Comparison of ENCODE assay signal across 31 mouse cellular contexts in the genomic region with DNA sequence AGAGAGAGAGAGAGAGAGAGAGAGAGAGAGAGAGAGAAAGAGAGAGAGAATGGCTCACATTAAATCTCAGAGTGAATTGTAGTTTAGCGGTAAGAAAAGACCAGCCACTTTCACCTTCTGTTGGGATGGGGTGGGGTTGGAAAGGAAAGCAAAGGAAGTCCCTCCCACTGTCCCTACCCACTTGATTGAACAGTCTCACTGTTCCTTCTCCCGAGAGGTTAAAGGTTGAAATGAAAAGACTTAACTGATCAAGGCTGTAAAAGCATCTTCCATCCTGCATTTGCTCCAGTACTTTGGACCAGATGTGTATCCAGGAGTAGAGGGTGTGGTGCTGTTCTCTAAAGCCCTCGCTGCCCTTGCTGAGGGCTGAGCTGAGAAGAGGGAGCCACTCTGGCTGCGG. TPM values are rescaled to one million over a fixed set of nuclear protein-coding genes. Genes with fewer than 3 reads are reported as not detected.
DNase-seq lines count a peak whose midpoint lies in the region; ATAC-seq and TF ChIP-seq lines count a peak whose summit lies in the region.
"Had no signal": no experiment of that assay in that cellular context is flagged by ENCODE, and none has a peak within 500 bp of the region (broad histone marks: within the 10 kb centered on the region; RNA-seq: fewer than 3 reads in every experiment).

No protein-coding gene starts in this region.

- TF ChIP-seq CTCF in ES-Bruce4 (IDR thresholded peaks at IDR 0.05; ENCODE audit: low read depth, low read length): no peak
- no peak for TF ChIP-seq CTCF in small intestine, adult 2 months (IDR thresholded peaks at IDR 0.05; ENCODE audit: extremely low read depth, insufficient read length, insufficient replicate concordance, low read depth, low read length)

- ATAC-seq in intestine, embryonic 16.5 days: peak; percentile 77
- no peak for ATAC-seq in midbrain, embryonic 16.5 days
- ATAC-seq: activated CD4-positive, CD25-positive, alpha-beta regulatory T cell, adult 4 months; CD4-positive, CD25-positive, alpha-beta regulatory T cell, adult 4 months; forebrain, embryonic 13.5 days; forebrain, embryonic 16.5 days; hindbrain, postnatal 0 days; inflammation-experienced regulatory T-cells, adult 6 months; Patski had no signal

- H3K9me3 ChIP-seq in ES-Bruce4 (replicated peaks; ENCODE audit: control insufficient read depth, insufficient read depth, low read length, poor library complexity, severe bottlenecking): no peaks in the 10 kb centered on the region
- H3K9me3 ChIP-seq in intestine, embryonic 16.5 days (ENCODE audit: control insufficient read depth, low read length): no peaks in the 10 kb centered on the region
- no peaks in the 10 kb centered on the region for H3K9me3 ChIP-seq in midbrain, embryonic 16.5 days (replicated peaks; ENCODE audit: control insufficient read depth, low read length, poor library complexity, severe bottlenecking)
- H3K9me3 ChIP-seq: forebrain, embryonic 10.5 days; forebrain, embryonic 13.5 days; heart, embryonic 12.5 days; heart, embryonic 15.5 days had no signal

- no peak for TF ChIP-seq EP300 in ES-Bruce4 (IDR thresholded peaks at IDR 0.05; ENCODE audit: insufficient read depth, low read depth, low read length)

- TF ChIP-seq POLR2A in ES-Bruce4 (IDR thresholded peaks at IDR 0.05; ENCODE audit: insufficient read depth, low read length): no peak
- TF ChIP-seq POLR2A in small intestine, adult 2 months (IDR thresholded peaks at IDR 0.05; ENCODE audit: low read depth, low read length): no peak

- H3K9ac ChIP-seq in ES-Bruce4 (ENCODE audit: low read depth, poor library complexity, severe bottlenecking): peak overlapping the region; percentile 60; the same call in 1 of the 2 replicates
- no peak overlapping the region for H3K9ac ChIP-seq in intestine, embryonic 16.5 days (ENCODE audit: low read depth, low read length)
- H3K9ac ChIP-seq in midbrain, embryonic 16.5 days (ENCODE audit: low read depth, low read length): no peak overlapping the region
- H3K9ac ChIP-seq: forebrain, embryonic 13.5 days; heart, embryonic 12.5 days; heart, embryonic 15.5 days; hindbrain, embryonic 14.5 days had no signal

- peak; percentile 76 for DNase-seq in R1 (ENCODE audit: low read depth, low spot score)
- no peak for DNase-seq in frontal cortex, postnatal 25 days (ENCODE audit: low spot score in 2 of 2)
- DNase-seq in B cell, adult 2 months: no peak
- DNase-seq: adrenal gland, adult 8-10 months; adrenal gland, postnatal 25 days; cerebellum, adult 11-12 months; cerebellum, adult 8-10 months; cerebellum, postnatal 10 days; cerebellum, postnatal 36 days; embryo, embryonic 11 days; gastrocnemius, adult 2 months; gastrocnemius, postnatal 14 days; heart, adult 18-20 months; heart, postnatal 10 days; heart, postnatal 4 days; kidney, adult 18-20 months had no signal

- H3K4me3 ChIP-seq in ES-Bruce4 (ENCODE audit: low read depth, low read length): peak overlapping the region; percentile 43
- no peak overlapping the region for H3K4me3 ChIP-seq in intestine, embryonic 16.5 days (ENCODE audit: low read length)
- H3K4me3 ChIP-seq in small intestine, adult 2 months (ENCODE audit: low read depth, low read length): no peak overlapping the region
- no peak overlapping the region for H3K4me3 ChIP-seq in midbrain, embryonic 16.5 days (ENCODE audit: low read depth, low read length)
- H3K4me3 ChIP-seq: forebrain, embryonic 10.5 days; forebrain, embryonic 13.5 days; gastrocnemius, adult 2 months; heart, embryonic 12.5 days; heart, embryonic 15.5 days had no signal

- H3K36me3 ChIP-seq in ES-Bruce4 (ENCODE audit: control insufficient read depth, insufficient read depth, low read length, poor library complexity, severe bottlenecking): no peaks in the 10 kb centered on the region
- no peaks in the 10 kb centered on the region for H3K36me3 ChIP-seq in intestine, embryonic 16.5 days (ENCODE audit: control insufficient read depth, insufficient read depth, low read length)
- no peaks in the 10 kb centered on the region for H3K36me3 ChIP-seq in small intestine, adult 2 months (ENCODE audit: control insufficient read depth, insufficient read depth, low read length)
- H3K36me3 ChIP-seq in midbrain, embryonic 16.5 days (ENCODE audit: control insufficient read depth, insufficient read depth, low read length): no peaks in the 10 kb centered on the region
- H3K36me3 ChIP-seq: forebrain, embryonic 10.5 days; heart, embryonic 12.5 days; heart, embryonic 15.5 days had no signal

- WGBS in intestine, embryonic 16.5 days: 55% methylated on average over 4 of the region's 4 CpGs
- WGBS in small intestine, adult 2 months: 20% methylated on average over 4 of the region's 4 CpGs
- WGBS in midbrain, embryonic 16.5 days: 58% methylated on average over 4 of the region's 4 CpGs

- H3K4me2 ChIP-seq in intestine, embryonic 16.5 days (ENCODE audit: low read depth, low read length): no peak overlapping the region
- no peak overlapping the region for H3K4me2 ChIP-seq in midbrain, embryonic 16.5 days (ENCODE audit: low read length)
- H3K4me2 ChIP-seq: forebrain, embryonic 13.5 days; heart, embryonic 12.5 days; heart, embryonic 15.5 days; hindbrain, embryonic 14.5 days had no signal

- peak overlapping the region; percentile 83 for H3K27ac ChIP-seq in ES-Bruce4 (ENCODE audit: insufficient read depth, low read length)
- H3K27ac ChIP-seq in intestine, embryonic 16.5 days (ENCODE audit: low read length): no peak overlapping the region
- peak overlapping the region; percentile 90 for H3K27ac ChIP-seq in small intestine, adult 2 months (ENCODE audit: insufficient read depth, low read depth, low read length)
- no peak overlapping the region for H3K27ac ChIP-seq in midbrain, embryonic 16.5 days (ENCODE audit: low read length)
- H3K27ac ChIP-seq: forebrain, embryonic 10.5 days; forebrain, embryonic 13.5 days; gastrocnemius, adult 2 months; heart, embryonic 15.5 days; hindbrain, embryonic 14.5 days; hindbrain, postnatal 0 days had no signal

- no peaks in the 10 kb centered on the region for H3K27me3 ChIP-seq in ES-Bruce4 (ENCODE audit: control insufficient read depth, insufficient read depth, low read length, poor library complexity, severe bottlenecking)
- no peaks in the 10 kb centered on the region for H3K27me3 ChIP-seq in intestine, embryonic 16.5 days (replicated peaks; ENCODE audit: control insufficient read depth, insufficient read depth, low read length)
- H3K27me3 ChIP-seq in small intestine, adult 2 months (ENCODE audit: control insufficient read depth, insufficient read depth, low read length): no peaks in the 10 kb centered on the region
- no peaks in the 10 kb centered on the region for H3K27me3 ChIP-seq in midbrain, embryonic 16.5 days (ENCODE audit: control insufficient read depth, insufficient read depth, low read depth, low read length)
- H3K27me3 ChIP-seq: forebrain, embryonic 13.5 days; heart, embryonic 15.5 days; Patski had no signal

- peaks cover 2% of the 10 kb centered on the region for H3K4me1 ChIP-seq in ES-Bruce4 (ENCODE audit: control insufficient read depth, insufficient read depth, low read length)
- no peaks in the 10 kb centered on the region for H3K4me1 ChIP-seq in intestine, embryonic 16.5 days (ENCODE audit: control insufficient read depth, insufficient read depth, low read length)
- H3K4me1 ChIP-seq in small intestine, adult 2 months (ENCODE audit: control insufficient read depth, insufficient read depth, insufficient read length, low read length): peaks cover 13% of the 10 kb centered on the region; the same call in 1 of the 2 replicates
- H3K4me1 ChIP-seq in midbrain, embryonic 16.5 days (ENCODE audit: control insufficient read depth, insufficient read depth, low read length): no peaks in the 10 kb centered on the region
- H3K4me1 ChIP-seq: forebrain, embryonic 10.5 days; forebrain, embryonic 13.5 days; heart, embryonic 12.5 days; heart, embryonic 15.5 days had no signal

RNA-seq across cellular contexts. Expression of gene Atg14, which starts 6.2 kb away (rescaled TPM):
- polyA plus RNA-seq in ES-Bruce4 (2011; ENCODE audit: insufficient read depth, insufficient read length, low read depth, missing spikeins): 13.6 and 24.5 TPM in 2 replicates
- 11.4 and 11.7 TPM in 2 replicates for polyA plus RNA-seq in intestine, embryonic 16.5 days (2015; fragmentation: Nextera tagmentation; extraction: Ambion mirVana)
- 2.2 and 5.5 TPM in 2 replicates for polyA plus RNA-seq in small intestine, adult 2 months (2012; rRNA removed)
- 19.7 and 21.0 TPM in 2 replicates for polyA plus RNA-seq in midbrain, embryonic 16.5 days (2015; fragmentation: Nextera tagmentation; extraction: Ambion mirVana)

Comparison
In these comparisons a context has a peak if more than half of its experiments do, and no peak if none do; other contexts are left out.
1. H3K27ac ChIP-seq: peak in ES-Bruce4 (single experiment) and small intestine, adult 2 months (single experiment); none in intestine, embryonic 16.5 days (single experiment) and midbrain, embryonic 16.5 days (single experiment).